Mouse (Mus musculus) ES-Bruce4 (cell line): ENCODE data around the gene Miga2.

ENCODE experiments used
- EP300 ChIP-seq: IDR thresholded peaks from 2 replicates; pipeline ENCODE4 v1.6.1; 2011; ENCODE audit warnings: low read depth, low read length; ENCODE audit not compliant: insufficient read depth
- POLR2A ChIP-seq: IDR thresholded peaks from one replicate; pipeline ENCODE4 v1.8.1; 2011; ENCODE audit warnings: low read length; ENCODE audit not compliant: insufficient read depth

DNA sequence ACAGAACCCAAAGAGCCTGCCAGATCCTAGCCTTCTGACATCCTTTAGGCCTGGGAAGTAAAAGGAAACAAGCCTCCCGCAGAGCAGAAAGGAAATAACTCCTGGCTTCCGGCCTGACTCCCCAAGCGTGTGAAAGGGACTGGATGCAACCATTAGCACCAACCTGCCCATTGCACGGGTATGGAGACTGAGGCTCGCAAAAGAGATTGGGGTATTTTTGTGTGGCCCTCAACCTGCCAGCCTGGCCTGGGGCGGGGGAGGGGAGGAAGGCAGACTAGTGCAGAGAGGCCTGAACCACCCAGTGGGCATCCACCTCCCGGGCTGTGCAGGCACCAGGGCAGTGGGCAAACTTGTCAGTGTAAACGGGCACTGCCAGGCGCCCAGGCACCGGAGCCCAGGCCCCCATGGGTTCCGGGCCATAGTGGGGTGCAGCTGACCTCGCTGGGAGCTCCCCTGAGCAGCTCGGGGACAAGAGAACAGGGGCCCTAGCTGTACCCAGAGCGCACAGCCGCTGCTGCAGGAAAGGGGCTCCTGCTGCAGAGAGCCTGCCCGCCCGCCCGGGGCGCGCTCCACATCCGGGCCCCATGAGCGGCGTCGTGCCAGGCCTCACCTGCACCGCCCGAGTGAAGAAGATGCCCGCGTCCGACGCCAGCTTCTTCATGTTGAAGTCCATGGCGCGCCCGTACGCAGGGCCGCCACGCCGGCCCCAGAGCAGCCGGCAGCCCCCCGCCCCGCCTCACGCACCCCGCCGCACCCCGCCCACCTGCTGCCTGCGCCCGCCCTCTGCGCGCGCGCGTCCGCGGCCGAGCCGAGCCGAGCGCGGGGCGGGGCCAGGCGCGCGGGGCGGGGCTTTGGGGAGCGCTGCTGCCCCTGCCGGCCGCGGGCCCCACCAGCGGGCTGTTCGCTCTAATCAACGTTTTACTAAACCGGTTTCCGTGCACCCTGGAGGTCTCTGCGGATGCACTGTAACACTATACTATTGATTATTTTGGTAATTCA lies 5.2 kb upstream of the Miga2 start, which contains the start of gene Sh3glb2:
- TF ChIP-seq POLR2A: no peak
- no peak for TF ChIP-seq EP300
